Mouse (Mus musculus): Measurements from ENCODE around the gene Cmtm6.

The Cmtm6 gene

GRCm38 (mm10) chr9:114770224-114770623, 39.3 kb downstream of the Cmtm6 start:
- peak; percentile 14 for DNase-seq (ENCODE audit: inconsistent ontology term)

GRCm38 (mm10) chr9:114771565-114771964, 40.6 kb downstream of the Cmtm6 start:
- DNase-seq (ENCODE audit: inconsistent ontology term), result no peak

GRCm38 (mm10) chr9:114774629-114775028, 43.7 kb downstream of the Cmtm6 start:
- DNase-seq (ENCODE audit: inconsistent ontology term), result no peak

- DNase-seq (ENCODE audit: inconsistent ontology term), result peak; percentile 69
Measured at GRCm38 (mm10) chr9:114775272-114775671, 44.4 kb downstream of the Cmtm6 start.

GRCm38 (mm10) chr9:114776361-114776760, 45.4 kb downstream of the Cmtm6 start:
- DNase-seq (ENCODE audit: inconsistent ontology term), result no peak

- DNase-seq (ENCODE audit: inconsistent ontology term), result no peak
Measured at GRCm38 (mm10) chr9:114777178-114778046, 46.5 kb downstream of the Cmtm6 start.

- no peak for DNase-seq (ENCODE audit: inconsistent ontology term)
Measured at GRCm38 (mm10) chr9:114778047-114778390, 47.1 kb downstream of the Cmtm6 start.

GRCm38 (mm10) chr9:114778877-114779276, 48.0 kb downstream of the Cmtm6 start:
- no peak for DNase-seq (ENCODE audit: inconsistent ontology term)

- peak; percentile 49 for DNase-seq (ENCODE audit: inconsistent ontology term)
Measured at GRCm38 (mm10) chr9:114779984-114780745, 49.2 kb downstream of the Cmtm6 start.

- DNase-seq (ENCODE audit: inconsistent ontology term), result peak; percentile 67
Measured at GRCm38 (mm10) chr9:114780746-114781525, 50.0 kb downstream of the Cmtm6 start.

GRCm38 (mm10) chr9:114781526-114782212, 50.8 kb downstream of the Cmtm6 start, which contains the start of gene Cmtm7:
Gene Cmtm7 (minus strand): TSS chr9:114781856.
- peak; percentile 92 for DNase-seq (ENCODE audit: inconsistent ontology term)

- peak; percentile 74 for DNase-seq (ENCODE audit: inconsistent ontology term)
Measured at GRCm38 (mm10) chr9:114785432-114786125, 54.7 kb downstream of the Cmtm6 start.

GRCm38 (mm10) chr9:114787134-114787533, 56.2 kb downstream of the Cmtm6 start:
- no peak for DNase-seq (ENCODE audit: inconsistent ontology term)

GRCm38 (mm10) chr9:114787716-114788115, 56.8 kb downstream of the Cmtm6 start:
- DNase-seq (ENCODE audit: inconsistent ontology term), result no peak

GRCm38 (mm10) chr9:114788697-114789096, 57.8 kb downstream of the Cmtm6 start:
- DNase-seq (ENCODE audit: inconsistent ontology term), result no peak

- no peak for DNase-seq (ENCODE audit: inconsistent ontology term)
Measured at GRCm38 (mm10) chr9:114789557-114789956, 58.6 kb downstream of the Cmtm6 start.

- DNase-seq (ENCODE audit: inconsistent ontology term), result no peak
Measured at GRCm38 (mm10) chr9:114789989-114790388, 59.1 kb downstream of the Cmtm6 start.

- DNase-seq (ENCODE audit: inconsistent ontology term), result no peak
Measured at GRCm38 (mm10) chr9:114793764-114794295, 62.9 kb downstream of the Cmtm6 start.

- no peak for DNase-seq (ENCODE audit: inconsistent ontology term)
Measured at GRCm38 (mm10) chr9:114794491-114794890, 63.6 kb downstream of the Cmtm6 start.

GRCm38 (mm10) chr9:114796473-114797050, 65.6 kb downstream of the Cmtm6 start:
- DNase-seq (ENCODE audit: inconsistent ontology term), result no peak
